Mouse (Mus musculus) ES-Bruce4 (cell line): ENCODE data around the gene Ssna1. TPM values are rescaled to one million over a fixed set of nuclear protein-coding genes. Genes with fewer than 3 reads are reported as not detected.

Experiments used
- H3K27ac ChIP-seq: 2 replicates; pipeline ENCODE4 v1.5.1; 2012; ENCODE audit warnings: low read length, inconsistent platforms; ENCODE audit not compliant: insufficient read depth
- H3K27me3 ChIP-seq: 2 replicates; pipeline ENCODE4 v1.6.1; 2012; ENCODE audit warnings: mild to moderate bottlenecking, low read length, inconsistent platforms; ENCODE audit not compliant: control insufficient read depth, poor library complexity, insufficient read depth, severe bottlenecking
- H3K36me3 ChIP-seq: 2 replicates; pipeline ENCODE4 v1.6.1; 2012; ENCODE audit warnings: inconsistent platforms, mild to moderate bottlenecking, low read length, moderate library complexity; ENCODE audit not compliant: control insufficient read depth, poor library complexity, insufficient read depth, severe bottlenecking
- H3K4me1 ChIP-seq: one replicate; pipeline ENCODE4 v1.8.1; 2011; ENCODE audit warnings: low read length; ENCODE audit not compliant: control insufficient read depth, insufficient read depth
- H3K4me3 ChIP-seq: 2 replicates; pipeline ENCODE4 v1.5.1; 2011; ENCODE audit warnings: low read depth, mild to moderate bottlenecking, low read length
- H3K9ac ChIP-seq: 2 replicates; pipeline ENCODE4 v1.6.1; 2012; ENCODE audit warnings: low read depth, mild to moderate bottlenecking, inconsistent platforms; ENCODE audit not compliant: poor library complexity, severe bottlenecking
- H3K9me3 ChIP-seq: replicated peaks from 2 replicates; pipeline ENCODE4 v1.6.1; 2012; ENCODE audit warnings: mild to moderate bottlenecking, low read length, inconsistent platforms; ENCODE audit not compliant: control insufficient read depth, poor library complexity, insufficient read depth, severe bottlenecking
- CTCF ChIP-seq: IDR thresholded peaks from one replicate; pipeline ENCODE4 v1.8.1; 2011; ENCODE audit warnings: low read depth, low read length
- EP300 ChIP-seq: IDR thresholded peaks from 2 replicates; pipeline ENCODE4 v1.6.1; 2011; ENCODE audit warnings: low read depth, low read length; ENCODE audit not compliant: insufficient read depth
- POLR2A ChIP-seq: IDR thresholded peaks from one replicate; pipeline ENCODE4 v1.8.1; 2011; ENCODE audit warnings: low read length; ENCODE audit not compliant: insufficient read depth
- polyA plus RNA-seq: library from polyadenylated mRNA; stranded (reverse); fragments of >200 nt; gene quantifications from 2 replicates; pipeline ENCODE4 v1.2.4, GENCODE M21; 2011; ENCODE audit warnings: low read depth; ENCODE audit not compliant: missing spikeins, insufficient read depth, insufficient read length

Ssna1 gene
- polyA plus RNA-seq, 1 experiment: 49.1 TPM

DNA sequence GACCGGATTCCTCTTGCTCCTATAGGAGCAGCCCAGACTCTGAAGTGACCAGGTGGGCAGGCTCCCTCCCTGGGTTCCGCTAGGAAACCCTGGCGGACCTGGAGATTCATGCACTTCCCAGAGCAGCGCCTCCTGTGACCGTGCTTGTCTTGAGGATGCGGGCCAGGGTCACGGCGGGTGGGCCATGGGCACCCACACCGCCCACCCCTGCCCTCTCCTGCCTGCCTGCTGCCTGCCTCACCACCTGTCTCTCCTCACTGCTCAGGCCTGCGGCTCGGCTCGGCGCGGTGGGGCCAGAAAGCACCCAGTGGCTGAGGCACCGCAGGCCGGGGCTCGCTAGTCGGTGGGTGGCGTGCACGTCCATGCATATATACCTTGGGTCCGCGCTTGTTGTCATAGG lies 38.7 kb upstream of the Ssna1 start:
- H3K27me3 ChIP-seq: no peaks in the 10 kb centered on the region
- TF ChIP-seq EP300 (no peak), CTCF (no peak), POLR2A (no peak)

DNA sequence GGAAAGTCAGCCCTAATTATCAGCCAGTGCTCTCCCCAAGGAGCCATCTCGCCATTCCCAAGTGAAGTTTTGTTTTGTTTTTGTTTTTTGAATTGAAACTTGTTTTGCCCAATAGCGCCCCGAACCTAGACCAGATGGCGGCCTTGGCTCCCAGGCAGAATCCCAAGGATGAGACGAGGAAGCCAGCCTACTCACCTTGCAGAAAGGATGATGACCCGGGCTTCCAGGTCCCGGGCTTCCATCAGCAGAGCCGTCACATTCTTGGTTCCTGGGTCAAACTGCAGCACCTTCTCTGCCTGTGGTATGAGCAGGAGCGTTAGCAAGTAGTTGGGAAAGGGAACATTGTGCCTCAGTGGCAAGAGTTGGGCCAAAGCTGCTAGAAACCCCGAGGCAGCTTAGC lies 37.9 kb upstream of the Ssna1 start:
- TF ChIP-seq CTCF (no peak), POLR2A (no peak)
- Histone ChIP-seq H3K27me3 (no peaks in the 10 kb centered on the region), H3K9ac (no peak overlapping the region), H3K4me1 (no peaks in the 10 kb centered on the region), H3K4me3 (peak overlapping the region; percentile 51), H3K36me3 (no peaks in the 10 kb centered on the region), H3K27ac (no peak overlapping the region), H3K9me3 (no peaks in the 10 kb centered on the region)

More for the DNA sequence above, 38.7 kb upstream of the Ssna1 start:
- Histone ChIP-seq H3K4me3 (peak overlapping the region; percentile 90), H3K36me3 (no peaks in the 10 kb centered on the region), H3K9ac (peak overlapping the region; percentile 39), H3K4me1 (no peaks in the 10 kb centered on the region), H3K9me3 (no peaks in the 10 kb centered on the region), H3K27ac (no peak overlapping the region)

DNA sequence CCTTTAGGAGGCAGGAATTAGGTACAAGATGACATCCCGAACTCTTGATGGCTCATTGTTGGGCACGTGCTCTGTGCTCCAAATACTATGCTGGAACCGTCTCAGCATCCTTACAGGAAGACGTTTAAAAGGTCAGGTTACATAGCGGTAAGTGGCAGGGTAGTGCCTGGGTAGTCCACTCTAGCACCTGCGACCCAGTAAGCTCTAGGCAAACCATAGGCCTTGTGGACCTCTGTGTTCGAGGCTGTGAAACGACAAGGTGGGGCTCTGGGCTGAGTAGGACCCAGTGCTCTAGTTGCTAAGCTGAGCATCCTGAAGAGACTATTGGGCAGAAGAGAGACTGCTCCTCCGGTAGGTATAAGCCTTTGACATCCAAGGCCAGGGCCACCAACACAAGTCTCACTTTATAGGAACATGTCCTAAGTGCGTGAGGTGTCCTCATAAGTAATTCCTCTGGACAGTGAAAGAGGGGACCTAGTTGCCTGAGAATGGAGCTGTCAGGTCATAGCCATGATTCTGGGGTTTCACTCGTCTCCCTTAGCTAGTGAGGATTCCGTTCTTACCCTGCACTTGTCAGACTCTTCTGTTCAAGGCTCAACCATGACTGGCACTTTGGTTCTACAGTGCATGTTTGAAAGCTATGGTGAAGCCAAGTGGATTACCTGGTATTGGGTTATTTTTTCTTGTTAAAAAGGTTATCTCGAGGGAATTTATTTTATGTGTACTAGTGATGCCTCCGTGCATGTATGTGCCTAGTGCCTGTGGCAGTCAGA lies 33.5 kb upstream of the Ssna1 start:
- Histone ChIP-seq H3K9me3 (no peaks in the 10 kb centered on the region), H3K27me3 (no peaks in the 10 kb centered on the region), H3K9ac (no peak overlapping the region), H3K4me3 (peak overlapping the region; percentile 54; the same call in 1 of the 2 replicates), H3K36me3 (no peaks in the 10 kb centered on the region), H3K27ac (no peak overlapping the region), H3K4me1 (no peaks in the 10 kb centered on the region)
- TF ChIP-seq CTCF (no peak), POLR2A (no peak), EP300 (no peak)

DNA sequence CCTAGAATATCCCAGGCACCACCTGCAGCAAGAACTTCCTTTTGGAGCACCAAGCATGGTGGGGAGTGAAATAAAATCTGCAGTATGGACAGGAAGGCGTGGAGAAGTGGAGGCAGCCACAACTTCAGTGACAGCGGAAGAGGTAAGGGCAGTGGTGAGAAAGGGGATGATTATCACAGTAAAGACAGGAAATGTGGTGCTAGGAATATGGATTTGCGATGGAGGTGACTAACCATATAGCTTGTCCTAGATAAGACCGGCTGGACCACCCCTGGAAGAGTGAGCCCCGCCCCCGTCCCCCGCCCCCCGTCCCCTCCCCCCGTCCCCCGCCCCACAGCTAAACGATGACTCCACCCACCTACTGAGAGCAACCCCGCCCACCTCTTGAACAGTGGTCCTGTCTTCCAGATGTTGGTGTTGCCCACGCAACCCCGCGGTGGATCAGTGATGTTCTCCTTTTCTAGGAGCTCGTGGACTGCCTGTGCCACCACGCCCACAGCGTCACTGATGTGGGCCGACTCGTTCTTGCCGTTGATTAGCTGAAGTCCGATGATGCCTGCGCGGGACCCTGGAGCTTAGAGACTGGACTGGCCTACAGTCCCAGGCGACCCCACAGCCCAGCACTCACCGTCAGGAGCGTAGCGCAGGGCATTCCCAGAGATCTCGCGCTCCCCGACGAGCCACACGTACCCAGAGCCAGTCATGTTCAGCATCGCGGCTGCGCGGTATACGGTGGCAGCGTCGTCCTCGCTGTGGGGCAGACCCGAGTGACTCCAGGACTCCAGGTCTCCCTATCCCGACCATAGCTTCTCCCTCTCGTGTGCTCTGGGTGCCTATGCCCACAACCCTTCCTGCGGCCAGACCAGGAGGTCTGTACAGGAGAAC lies 32.7 kb upstream of the Ssna1 start:
- H3K9ac ChIP-seq: no peak overlapping the region
- no peak for TF ChIP-seq POLR2A
- TF ChIP-seq EP300: no peak
- no peak for TF ChIP-seq CTCF
- H3K27ac ChIP-seq: no peak overlapping the region
- peak overlapping the region; percentile 54 for H3K4me3 ChIP-seq
- H3K9me3 ChIP-seq: no peaks in the 10 kb centered on the region
- H3K4me1 ChIP-seq: no peaks in the 10 kb centered on the region
- H3K27me3 ChIP-seq: no peaks in the 10 kb centered on the region
- H3K36me3 ChIP-seq: no peaks in the 10 kb centered on the region

DNA sequence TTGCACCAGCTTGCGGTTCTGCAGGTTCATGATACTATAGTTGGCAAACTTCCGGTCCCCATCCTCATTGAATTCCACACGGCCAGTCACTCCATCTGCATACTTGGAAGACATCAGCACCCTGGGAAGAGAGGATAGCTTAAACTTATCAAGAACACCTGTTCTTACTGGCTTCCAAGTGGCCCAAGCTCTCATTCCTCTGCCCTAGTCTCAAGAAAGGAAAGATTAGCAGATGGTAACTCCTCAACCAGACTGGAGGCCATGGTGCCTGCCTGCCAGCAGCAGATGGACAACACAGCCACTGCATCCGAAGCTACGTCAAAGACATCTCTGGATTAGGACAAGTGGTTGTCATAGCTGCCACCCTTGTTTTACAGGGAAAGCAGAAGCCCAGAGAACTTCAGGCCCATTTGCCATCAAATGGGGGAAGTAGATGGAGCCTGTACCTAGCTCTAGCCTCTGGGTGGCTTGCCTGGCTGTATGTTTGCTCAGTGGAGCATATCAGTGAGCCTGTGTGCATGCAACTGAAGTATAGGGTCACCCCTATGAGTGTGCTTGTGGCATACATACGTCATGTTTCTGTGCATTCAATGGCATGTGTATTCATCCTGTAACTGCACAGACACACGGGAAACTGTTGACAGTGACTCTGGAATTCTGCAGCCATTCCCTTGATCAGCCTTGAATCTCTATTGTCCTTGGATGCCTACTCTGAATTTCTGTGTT lies 31.9 kb upstream of the Ssna1 start:
- no peak overlapping the region for H3K4me3 ChIP-seq
- no peaks in the 10 kb centered on the region for H3K27me3 ChIP-seq
- no peaks in the 10 kb centered on the region for H3K36me3 ChIP-seq

More for the DNA sequence above, 31.9 kb upstream of the Ssna1 start:
- no peak overlapping the region for H3K27ac ChIP-seq
- H3K9me3 ChIP-seq: no peaks in the 10 kb centered on the region
- no peak for TF ChIP-seq CTCF
- TF ChIP-seq POLR2A: no peak
- no peak for TF ChIP-seq EP300
- no peaks in the 10 kb centered on the region for H3K4me1 ChIP-seq
- no peak overlapping the region for H3K9ac ChIP-seq
